Mouse (Mus musculus) hindbrain, embryonic 15.5 days (tissue): ENCODE results near the gene Cela3b. TPM values are rescaled to one million over a fixed set of nuclear protein-coding genes. Genes with fewer than 3 reads are reported as not detected.

Source experiments
- ATAC-seq: fragments of 200-750 bp; cut with Nextera tagmentation; 2 replicates; pipeline ENCODE4 v1.8.0; 2017; ENCODE audit warnings: low read depth, moderate number of reproducible peaks, moderate TSS enrichment; ENCODE audit not compliant: low FRiP score
- H3K27ac ChIP-seq: fragments of 300-500 bp; sonication (generic); replicated peaks from 2 replicates; pipeline ENCODE4 v1.5.1; 2015; ENCODE audit warnings: mild to moderate bottlenecking, inconsistent platforms
- H3K27me3 ChIP-seq: fragments of 300-500 bp; sonication (generic); 2 replicates; pipeline ENCODE4 v1.6.1; 2015; ENCODE audit warnings: control low read depth, inconsistent platforms
- H3K36me3 ChIP-seq: fragments of 300-500 bp; sonication (generic); 2 replicates; pipeline ENCODE4 v1.6.1; 2015; ENCODE audit warnings: control low read depth, inconsistent platforms
- H3K4me1 ChIP-seq: fragments of 300-500 bp; sonication (generic); replicated peaks from 2 replicates; pipeline ENCODE4 v1.6.1; 2015; ENCODE audit warnings: control low read depth, inconsistent platforms
- H3K4me2 ChIP-seq: fragments of 300-500 bp; sonication (generic); 2 replicates; pipeline ENCODE4 v1.6.1; 2015; ENCODE audit warnings: moderate library complexity, mild to moderate bottlenecking, inconsistent platforms
- H3K4me3 ChIP-seq: fragments of 300-500 bp; sonication (generic); 2 replicates; pipeline ENCODE4 v1.5.1; 2015; ENCODE audit warnings: mild to moderate bottlenecking, inconsistent platforms
- H3K9ac ChIP-seq: fragments of 300-500 bp; sonication (generic); 2 replicates; pipeline ENCODE4 v1.6.1; 2015; ENCODE audit warnings: inconsistent platforms
- H3K9me3 ChIP-seq: fragments of 300-500 bp; sonication (generic); 2 replicates; pipeline ENCODE4 v1.6.1; 2016; ENCODE audit warnings: control low read depth, inconsistent platforms
- WGBS: fragments of 180-500 bp; shearing (Covaris S2); methylation state at CpG from one replicate; pipeline ENCODE4 v1.1.7; 2015; 5-methylcytosine and 5-hydroxymethylcytosine counted together
- polyA plus RNA-seq: library from polyadenylated mRNA; unstranded; fragments of >200 nt; fragmentation: Nextera tagmentation; extraction: Ambion mirVana; gene quantifications from 2 replicates; pipeline ENCODE4 v1.2.1, GENCODE M21; 2015

The Cela3b gene
- polyA plus RNA-seq, 1 experiment from 2014 or later, result not detected

GRCm38 (mm10) chr4:137458861-137459260, 28.5 kb upstream of the Cela3b start:
- H3K36me3 ChIP-seq, result no peaks in the 10 kb centered on the region
- no peak overlapping the region for H3K27ac ChIP-seq
- H3K4me2 ChIP-seq, result no peak overlapping the region
- H3K4me3 ChIP-seq, result no peak overlapping the region
- ATAC-seq, result no peak
- no peaks in the 10 kb centered on the region for H3K27me3 ChIP-seq
- WGBS, result 72% methylated on average over 5 of the region's 5 CpGs
- H3K4me1 ChIP-seq, result no peaks in the 10 kb centered on the region
- H3K9ac ChIP-seq, result no peak overlapping the region
- no peaks in the 10 kb centered on the region for H3K9me3 ChIP-seq

GRCm38 (mm10) chr4:137458310-137458709, 28.0 kb upstream of the Cela3b start:
- Histone ChIP-seq H3K27ac (no peak overlapping the region), H3K36me3 (no peaks in the 10 kb centered on the region), H3K4me2 (no peak overlapping the region), H3K9ac (no peak overlapping the region), H3K4me3 (no peak overlapping the region), H3K9me3 (no peaks in the 10 kb centered on the region), H3K4me1 (no peaks in the 10 kb centered on the region), H3K27me3 (no peaks in the 10 kb centered on the region)
- no peak for ATAC-seq
- 85% methylated on average over 9 of the region's 9 CpGs for WGBS

- WGBS, result 85% methylated on average over 4 of the region's 4 CpGs
- no peak for ATAC-seq
These were observed 27.0 kb upstream of the Cela3b start for GRCm38 (mm10) chr4:137457292-137457691.

GRCm38 (mm10) chr4:137456581-137456980, 26.2 kb upstream of the Cela3b start:
- no peak for ATAC-seq
- no peak overlapping the region for H3K4me2 ChIP-seq
- H3K36me3 ChIP-seq, result no peaks in the 10 kb centered on the region
- H3K9ac ChIP-seq, result no peak overlapping the region
- 88% methylated on average over 12 of the region's 12 CpGs for WGBS
- no peak overlapping the region for H3K4me3 ChIP-seq
- H3K4me1 ChIP-seq, result no peaks in the 10 kb centered on the region
- no peak overlapping the region for H3K27ac ChIP-seq
- H3K27me3 ChIP-seq, result no peaks in the 10 kb centered on the region
- no peaks in the 10 kb centered on the region for H3K9me3 ChIP-seq

More at GRCm38 (mm10) chr4:137457292-137457691, 27.0 kb upstream of the Cela3b start:
- H3K4me3 ChIP-seq, result no peak overlapping the region
- H3K27ac ChIP-seq, result no peak overlapping the region
- H3K27me3 ChIP-seq, result no peaks in the 10 kb centered on the region
- no peak overlapping the region for H3K9ac ChIP-seq
- no peaks in the 10 kb centered on the region for H3K36me3 ChIP-seq
- no peak overlapping the region for H3K4me2 ChIP-seq
- H3K4me1 ChIP-seq, result no peaks in the 10 kb centered on the region
- no peaks in the 10 kb centered on the region for H3K9me3 ChIP-seq

- no peak overlapping the region for H3K27ac ChIP-seq
- no peaks in the 10 kb centered on the region for H3K4me1 ChIP-seq
- no peak overlapping the region for H3K4me3 ChIP-seq
- WGBS, result 91% methylated on average over 14 of the region's 14 CpGs
- no peak overlapping the region for H3K4me2 ChIP-seq
- H3K9ac ChIP-seq, result no peak overlapping the region
- H3K27me3 ChIP-seq, result no peaks in the 10 kb centered on the region
- no peak for ATAC-seq
- H3K9me3 ChIP-seq, result no peaks in the 10 kb centered on the region
- H3K36me3 ChIP-seq, result no peaks in the 10 kb centered on the region
These were observed 24.2 kb upstream of the Cela3b start for GRCm38 (mm10) chr4:137454582-137454981.

GRCm38 (mm10) chr4:137453234-137453767, 23.0 kb upstream of the Cela3b start, which contains the start of gene 1700013G24Rik:
1700013G24Rik (plus strand) TSS chr4:137453284.
- 83% methylated on average over 8 of the region's 8 CpGs for WGBS
- Histone ChIP-seq H3K9ac (no peak within 1 kb of the TSS), H3K27me3 (no peaks in the 10 kb centered on the region), H3K36me3 (no peaks in the 10 kb centered on the region), H3K9me3 (no peaks in the 10 kb centered on the region), H3K4me1 (peaks cover 6% of the 10 kb centered on the region), H3K4me2 (no peak within 1 kb of the TSS), H3K4me3 (no peak within 1 kb of the TSS), H3K27ac (no peak within 1 kb of the TSS)
- ATAC-seq, result no peak

GRCm38 (mm10) chr4:137452190-137452589, 21.9 kb upstream of the Cela3b start:
- no peak overlapping the region for H3K9ac ChIP-seq

GRCm38 (mm10) chr4:137449715-137450114, 19.4 kb upstream of the Cela3b start:
- no peak for ATAC-seq
- Histone ChIP-seq H3K4me3 (no peak overlapping the region), H3K27ac (no peak overlapping the region), H3K9me3 (no peaks in the 10 kb centered on the region), H3K27me3 (no peaks in the 10 kb centered on the region), H3K9ac (no peak overlapping the region), H3K36me3 (no peaks in the 10 kb centered on the region), H3K4me1 (peaks cover 13% of the 10 kb centered on the region), H3K4me2 (no peak overlapping the region)
- 81% methylated on average over 10 of the region's 10 CpGs for WGBS

More at GRCm38 (mm10) chr4:137452190-137452589, 21.9 kb upstream of the Cela3b start:
- H3K4me2 ChIP-seq, result no peak overlapping the region
- WGBS, result 93% methylated on average over 5 of the region's 6 CpGs
- peaks cover 13% of the 10 kb centered on the region for H3K4me1 ChIP-seq
- no peaks in the 10 kb centered on the region for H3K9me3 ChIP-seq
- H3K27me3 ChIP-seq, result no peaks in the 10 kb centered on the region
- ATAC-seq, result no peak
- H3K36me3 ChIP-seq, result no peaks in the 10 kb centered on the region
- no peak overlapping the region for H3K27ac ChIP-seq
- H3K4me3 ChIP-seq, result no peak overlapping the region

- Histone ChIP-seq H3K4me3 (no peak overlapping the region), H3K27ac (no peak overlapping the region), H3K4me2 (no peak overlapping the region), H3K9me3 (no peaks in the 10 kb centered on the region), H3K4me1 (peaks cover 13% of the 10 kb centered on the region), H3K36me3 (no peaks in the 10 kb centered on the region), H3K27me3 (no peaks in the 10 kb centered on the region), H3K9ac (no peak overlapping the region)
- 85% methylated on average over 2 of the region's 2 CpGs for WGBS
- no peak for ATAC-seq
These were observed 18.8 kb upstream of the Cela3b start for GRCm38 (mm10) chr4:137449132-137449531.

GRCm38 (mm10) chr4:137448641-137449040, 18.3 kb upstream of the Cela3b start:
- H3K36me3 ChIP-seq, result no peaks in the 10 kb centered on the region
- no peaks in the 10 kb centered on the region for H3K27me3 ChIP-seq
- no peak overlapping the region for H3K9ac ChIP-seq
- peaks cover 16% of the 10 kb centered on the region for H3K4me1 ChIP-seq
- H3K9me3 ChIP-seq, result no peaks in the 10 kb centered on the region
- no peak for ATAC-seq
- 59% methylated on average over 2 of the region's 2 CpGs for WGBS
- H3K4me3 ChIP-seq, result no peak overlapping the region
- H3K27ac ChIP-seq, result no peak overlapping the region
- no peak overlapping the region for H3K4me2 ChIP-seq

- H3K9me3 ChIP-seq, result no peaks in the 10 kb centered on the region
- H3K4me1 ChIP-seq, result peaks cover 16% of the 10 kb centered on the region
- 28% methylated on average over 6 of the region's 6 CpGs for WGBS
- 0 out of 2 replicates have a peak overlapping the region, but pooled peaks have one; percentile 4 for H3K4me2 ChIP-seq
- H3K9ac ChIP-seq, result no peak overlapping the region
- H3K36me3 ChIP-seq, result no peaks in the 10 kb centered on the region
- no peak overlapping the region for H3K4me3 ChIP-seq
- H3K27ac ChIP-seq, result no peak overlapping the region
- no peak for ATAC-seq
- H3K27me3 ChIP-seq, result no peaks in the 10 kb centered on the region
These were observed 17.9 kb upstream of the Cela3b start for GRCm38 (mm10) chr4:137448197-137448596.

GRCm38 (mm10) chr4:137447363-137448196, 17.2 kb upstream of the Cela3b start:
- Histone ChIP-seq H3K4me1 (peaks cover 16% of the 10 kb centered on the region), H3K4me3 (no peak overlapping the region), H3K36me3 (no peaks in the 10 kb centered on the region), H3K27me3 (no peaks in the 10 kb centered on the region), H3K9ac (no peak overlapping the region), H3K9me3 (no peaks in the 10 kb centered on the region), H3K27ac (no peak overlapping the region), H3K4me2 (0 out of 2 replicates have a peak overlapping the region, but pooled peaks have one; percentile 4)
- 66% methylated on average over 7 of the region's 7 CpGs for WGBS
- ATAC-seq, result no peak
